Mouse (Mus musculus) lung, adult 2 months (tissue): ENCODE measurements around the gene Mcat. TPM values are rescaled to one million over a fixed set of nuclear protein-coding genes. Genes with fewer than 3 reads are reported as not detected.

ENCODE experiments used
- DNase-seq: peaks from one replicate; pipeline ENCODE4 v3.0.0; 2022
- H3K4me1 ChIP-seq: fragments of 200-500 bp; 2 replicates; pipeline ENCODE4 v1.6.1; 2011; ENCODE audit warnings: low read length; ENCODE audit not compliant: control insufficient read depth, insufficient read depth
- H3K4me3 ChIP-seq: fragments of 200-500 bp; replicated peaks from 2 replicates; pipeline ENCODE3; 2011; ENCODE audit warnings: low read depth, mild to moderate bottlenecking, control low read depth, low read length; ENCODE audit errors: extremely low read depth
- CTCF ChIP-seq: fragments of 200-500 bp; IDR thresholded peaks from 2 replicates; pipeline ENCODE4 v1.5.1; 2011; ENCODE audit warnings: mild to moderate bottlenecking, low read length, control low read depth; ENCODE audit not compliant: insufficient read depth
- POLR2A ChIP-seq: fragments of 200-500 bp; IDR thresholded peaks from 2 replicates; pipeline ENCODE4 v1.6.1; 2011; ENCODE audit warnings: low read depth, mild to moderate bottlenecking, control low read depth, low read length, borderline replicate concordance; ENCODE audit errors: extremely low read depth
- WGBS: fragments of 180-500 bp; shearing (Covaris S2); methylation state at CpG from one replicate; pipeline ENCODE4 v1.1.7; 2018; 5-methylcytosine and 5-hydroxymethylcytosine counted together
- polyA plus RNA-seq: library from polyadenylated mRNA; depleted of rRNA; stranded (reverse); fragments of >200 nt; gene quantifications from 2 replicates; pipeline ENCODE4 v1.2.3, GENCODE M21; 2012

The Mcat gene
- polyA plus RNA-seq, 1 experiment = 17.9 TPM

DNA sequence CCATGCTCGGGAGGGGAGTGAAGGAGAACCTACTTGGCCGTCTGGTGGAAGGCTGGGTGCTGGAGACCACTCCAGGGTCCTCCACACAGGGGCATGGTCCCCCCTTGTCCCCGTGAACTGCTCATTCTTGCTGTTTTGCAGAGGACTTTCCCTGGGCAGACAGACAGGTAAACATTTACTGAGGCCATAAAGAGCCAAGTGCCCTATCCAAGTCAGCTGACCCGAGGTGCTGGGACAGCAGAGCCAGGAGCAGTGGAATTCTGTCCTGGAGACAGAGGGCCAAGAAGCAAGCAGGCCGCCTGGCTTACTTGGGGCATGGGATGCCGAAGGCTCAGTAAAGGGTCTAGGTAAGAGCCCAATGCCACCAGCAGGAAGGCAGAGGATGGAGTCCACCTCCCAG is 32.9 kb downstream of the Mcat start:
- H3K4me3 ChIP-seq = no peak overlapping the region
- TF ChIP-seq POLR2A (no peak), CTCF (no peak)
- 35% methylated on average over 6 of the region's 6 CpGs for WGBS
- peak; percentile 64 for DNase-seq
- H3K4me1 ChIP-seq = peaks cover 38% of the 10 kb centered on the region

DNA sequence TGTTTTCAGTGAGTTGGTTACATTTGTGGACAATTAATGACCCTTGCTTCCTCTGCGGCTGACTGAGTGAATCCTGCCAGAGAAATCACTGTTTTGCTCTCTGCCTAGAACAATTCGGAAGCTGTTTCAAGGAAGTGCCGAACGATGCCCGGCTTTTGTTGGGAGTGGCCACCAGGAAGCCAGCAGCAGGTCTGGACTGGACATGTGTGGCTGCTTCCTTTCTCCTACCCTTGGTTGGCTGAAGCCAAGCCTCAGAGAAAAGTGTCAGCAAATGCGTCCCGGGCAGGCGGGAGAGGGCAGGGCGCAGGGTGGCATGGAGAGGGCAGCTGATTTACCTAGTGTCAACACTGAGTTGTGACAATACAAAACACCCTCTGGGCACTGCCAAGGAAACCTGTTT is 33.4 kb downstream of the Mcat start:
- TF ChIP-seq CTCF (no peak), POLR2A (no peak)
- peaks cover 33% of the 10 kb centered on the region for H3K4me1 ChIP-seq
- 13% methylated on average over 9 of the region's 9 CpGs for WGBS

DNA sequence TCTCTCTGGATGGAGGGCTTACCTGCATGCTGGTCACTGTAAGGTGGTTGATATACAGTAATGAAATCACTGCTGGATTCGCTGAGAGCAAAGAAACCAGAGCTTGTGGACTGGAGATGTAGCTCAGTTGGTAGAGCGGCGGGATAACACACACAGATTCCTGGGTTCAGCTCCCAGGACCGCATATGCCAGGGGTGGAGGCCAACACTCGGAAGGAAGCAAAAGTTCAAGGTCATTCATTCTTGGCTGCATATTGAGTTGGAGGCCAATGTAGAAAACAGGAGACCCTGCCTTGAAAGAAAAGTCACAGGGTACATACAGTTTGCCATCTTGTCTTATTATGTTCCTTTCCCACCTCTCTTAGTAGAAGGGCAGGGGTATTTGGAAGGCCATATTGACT is 33.8 kb downstream of the Mcat start:
- Histone ChIP-seq H3K4me3 (no peak overlapping the region), H3K4me1 (peaks cover 30% of the 10 kb centered on the region)
- 40% methylated on average over 5 of the region's 5 CpGs for WGBS
- no peak for DNase-seq
- no peak for TF ChIP-seq CTCF
- no peak for TF ChIP-seq POLR2A

More for the DNA sequence above, 33.4 kb downstream of the Mcat start:
- no peak overlapping the region for H3K4me3 ChIP-seq
- no peak for DNase-seq

DNA sequence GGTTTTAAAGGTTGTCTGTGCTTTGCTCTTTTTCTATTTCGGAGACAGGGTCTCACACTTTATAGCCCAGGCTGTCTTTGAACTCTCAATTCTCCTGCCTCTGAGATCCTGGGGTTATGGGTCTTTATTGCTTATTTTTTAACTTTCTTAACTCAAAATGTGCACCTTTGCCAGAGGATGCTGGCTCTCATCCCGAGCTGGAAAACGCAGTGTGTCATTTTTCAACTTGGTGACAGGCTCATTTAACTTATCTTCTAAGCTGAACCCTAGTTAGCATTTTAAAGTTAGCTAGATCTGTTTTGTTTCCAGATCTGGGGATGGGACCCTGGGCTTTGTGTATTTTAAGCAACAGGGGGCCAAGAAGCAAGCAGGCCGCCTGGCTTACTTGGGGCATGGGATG is 34.7 kb downstream of the Mcat start:
- WGBS = 57% methylated on average over 4 of the region's 4 CpGs
- Histone ChIP-seq H3K4me1 (peaks cover 28% of the 10 kb centered on the region), H3K4me3 (no peak overlapping the region)
- TF ChIP-seq POLR2A = no peak
- no peak for TF ChIP-seq CTCF
- DNase-seq = no peak

DNA sequence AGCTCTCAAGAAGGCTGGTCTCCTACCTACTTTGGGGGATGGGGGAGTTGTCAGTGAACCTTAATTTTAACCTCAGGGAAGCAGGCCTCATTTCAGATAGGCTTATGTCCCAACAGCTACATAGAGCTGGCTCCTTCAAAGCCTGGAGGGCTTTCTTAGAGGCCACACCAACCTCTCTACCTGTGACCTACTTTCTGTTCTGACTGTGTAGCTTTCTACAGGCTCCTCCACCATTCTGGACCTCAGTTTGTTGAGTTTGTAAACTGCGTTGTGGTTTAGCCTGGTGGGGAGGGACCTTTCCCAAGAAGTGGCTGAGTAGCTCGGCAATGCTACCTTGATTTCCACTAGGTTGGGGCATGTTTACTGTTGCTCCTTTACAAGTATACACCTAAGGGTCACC is 35.8 kb downstream of the Mcat start:
- peak overlapping the region; percentile 87 for H3K4me3 ChIP-seq
- WGBS = 44% methylated on average over 2 of the region's 2 CpGs
- TF ChIP-seq POLR2A (no peak), CTCF (no peak)
- H3K4me1 ChIP-seq = peaks cover 28% of the 10 kb centered on the region
- DNase-seq = no peak

DNA sequence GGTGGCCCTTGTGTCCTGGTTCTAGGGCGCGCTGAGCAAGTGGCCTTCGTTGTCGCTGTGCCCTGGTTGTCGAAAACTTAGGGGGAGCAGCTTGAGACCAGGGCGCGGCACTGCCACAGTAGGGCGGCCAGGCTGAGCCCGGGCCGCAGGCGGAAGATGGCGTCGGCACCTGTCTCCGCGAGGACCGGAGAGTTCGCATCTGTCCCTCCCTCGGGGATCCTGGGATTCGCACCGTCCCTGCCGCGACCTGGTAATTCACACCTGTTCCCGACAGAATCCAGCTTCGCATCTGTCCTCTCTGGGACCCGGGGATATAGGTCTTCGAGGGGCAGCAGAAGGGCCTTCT is 36.5 kb downstream of the Mcat start:
- DNase-seq = no peak
- TF ChIP-seq POLR2A (no peak), CTCF (no peak)
- 5% methylated on average over 26 of the region's 26 CpGs for WGBS

DNA sequence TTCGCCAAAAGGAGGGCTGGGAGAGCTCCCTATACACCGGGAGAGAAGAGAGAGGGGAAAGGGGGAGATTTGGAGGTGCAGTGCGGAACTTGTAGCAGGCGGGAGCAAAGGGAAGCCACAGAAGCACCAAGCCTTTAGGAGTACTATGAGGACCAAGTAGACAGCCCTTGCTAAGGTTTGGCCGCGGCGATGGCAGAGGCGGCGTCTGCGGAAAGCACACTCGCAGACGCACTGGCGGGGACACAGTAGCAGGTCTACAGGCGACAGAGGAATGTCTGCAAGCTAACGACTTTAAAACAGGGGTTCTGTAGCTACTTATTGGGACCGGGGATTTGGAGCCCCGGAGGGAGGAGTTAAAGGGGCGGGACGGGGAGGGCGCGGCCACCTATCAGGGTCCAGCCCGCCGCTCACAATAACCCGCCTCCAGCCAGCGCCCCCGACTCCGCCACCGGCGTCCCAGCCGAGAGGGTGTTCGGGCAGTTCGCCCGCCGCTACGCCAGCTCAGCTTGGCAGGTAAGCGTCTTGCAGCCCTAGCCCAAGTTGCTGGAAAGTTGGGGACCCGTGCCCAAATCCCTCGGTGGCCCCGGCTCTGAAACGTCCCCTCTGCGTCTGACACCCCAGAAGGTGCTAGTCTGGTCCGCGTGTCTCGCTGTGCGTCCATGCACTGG is 37.0 kb downstream of the Mcat start, which contains the start of gene Bik:
Bik (plus strand) TSS at position 439 of the 668 bp plus-strand sequence.
- under 1% methylated on average over 45 of the region's 45 CpGs for WGBS
- peak; percentile 74 for DNase-seq
- TF ChIP-seq POLR2A (peak; percentile 92; the same call in 1 of the 2 replicates), CTCF (no peak)
- H3K4me3 ChIP-seq = peak within 1 kb of the TSS; percentile 87
- peaks cover 26% of the 10 kb centered on the region for H3K4me1 ChIP-seq

More for the DNA sequence above, 36.5 kb downstream of the Mcat start:
- H3K4me3 ChIP-seq = peak overlapping the region; percentile 87
- peaks cover 28% of the 10 kb centered on the region for H3K4me1 ChIP-seq

DNA sequence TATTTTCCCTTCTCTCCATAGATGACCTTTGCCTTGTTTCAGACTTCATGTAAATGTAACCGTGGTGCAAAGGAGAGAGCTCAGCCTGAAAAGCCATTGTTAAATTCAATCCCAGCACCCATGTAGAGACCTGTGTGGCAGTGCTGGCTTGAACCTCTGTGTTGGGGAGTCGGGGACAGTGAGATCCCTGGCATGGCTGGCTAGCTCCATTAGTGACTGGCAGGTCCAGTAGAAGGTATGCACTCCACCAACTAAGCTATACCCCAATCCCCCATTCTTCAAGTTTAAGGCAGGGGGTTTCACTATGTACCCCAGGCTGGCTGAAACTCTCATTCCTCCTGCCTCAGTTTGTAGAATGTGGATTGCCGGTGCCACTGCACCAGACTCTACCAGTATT is 39.3 kb downstream of the Mcat start:
- no peak overlapping the region for H3K4me3 ChIP-seq
- no peak for DNase-seq
- H3K4me1 ChIP-seq = peaks cover 13% of the 10 kb centered on the region
- 91% methylated on average over 3 of the region's 3 CpGs for WGBS
- TF ChIP-seq POLR2A = no peak
- TF ChIP-seq CTCF = no peak

DNA sequence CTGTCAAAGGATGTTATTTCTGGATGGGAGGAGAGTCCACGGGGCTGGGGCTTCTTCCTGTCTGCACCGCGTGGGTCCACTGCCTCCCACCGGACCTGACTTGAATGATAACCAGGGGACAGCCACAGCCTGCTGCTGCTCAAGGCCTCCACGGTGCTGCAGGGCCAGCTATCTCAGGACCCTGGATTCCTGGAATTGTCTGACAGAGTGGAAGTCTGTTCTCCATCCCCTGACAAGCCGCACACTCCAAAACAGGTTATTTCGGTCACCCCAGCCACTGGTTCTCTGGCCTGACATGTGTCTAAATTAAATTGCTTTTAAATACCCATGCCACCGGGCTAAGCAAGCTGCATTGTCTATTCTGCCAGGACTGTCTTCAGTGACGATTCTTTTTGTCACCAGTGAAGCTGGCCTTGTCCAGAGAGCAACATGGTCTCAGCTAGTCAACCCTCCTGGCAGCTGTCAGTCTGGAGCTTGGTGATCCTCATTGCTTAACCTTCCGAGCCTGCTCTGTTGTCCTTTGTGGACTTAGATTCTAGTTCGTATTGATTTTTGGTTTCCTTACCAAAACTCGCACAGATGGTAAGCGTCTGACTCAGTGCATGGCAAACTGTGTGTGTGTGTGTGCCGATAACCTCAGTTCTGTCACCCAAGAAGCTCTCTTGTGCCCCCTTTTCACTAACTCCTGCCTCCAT is 39.8 kb downstream of the Mcat start:
- no peak for DNase-seq
- no peak for TF ChIP-seq POLR2A
- TF ChIP-seq CTCF = no peak
- H3K4me1 ChIP-seq = peaks cover 7% of the 10 kb centered on the region
- no peak overlapping the region for H3K4me3 ChIP-seq
- 68% methylated on average over 14 of the region's 14 CpGs for WGBS

DNA sequence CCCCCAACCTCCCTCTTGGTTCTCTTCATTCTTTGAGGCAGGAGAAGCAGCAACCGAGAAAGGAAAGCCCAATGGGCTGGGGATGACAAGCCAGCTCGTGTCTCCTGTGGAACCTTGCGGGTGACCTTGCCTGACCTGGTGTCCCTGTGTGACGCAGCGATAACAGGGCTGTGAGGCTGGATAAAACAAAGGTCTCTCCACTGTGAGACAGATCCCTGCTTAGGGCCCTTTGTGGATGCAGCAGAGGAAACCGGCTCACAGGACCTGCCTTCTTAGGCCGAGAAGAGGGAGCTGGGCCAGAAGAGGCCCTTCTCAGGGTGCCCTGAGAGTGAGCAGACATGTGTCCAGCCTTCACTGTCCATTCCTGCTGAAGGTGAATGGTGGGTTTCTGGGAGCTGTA is 40.4 kb downstream of the Mcat start:
- peaks cover 6% of the 10 kb centered on the region for H3K4me1 ChIP-seq
- 65% methylated on average over 7 of the region's 7 CpGs for WGBS
- no peak overlapping the region for H3K4me3 ChIP-seq
- TF ChIP-seq CTCF = no peak
- DNase-seq = no peak
